Mouse (Mus musculus) right cerebral cortex, adult 18-20 months (tissue): ENCODE data around the gene Arl13b.
A peak's percentile ranks its signal among the peaks of the same experiment; 100 is the strongest.

Experiments used
- DNase-seq: peaks from one replicate; pipeline ENCODE4 v3.0.0; 2022; ENCODE audit warnings: mixed read lengths

Arl13b gene

GRCm38 (mm10) chr16:62813790-62814189 lies 33.0 kb downstream of the Arl13b start:
- DNase-seq: no peak

GRCm38 (mm10) chr16:62810855-62811254 lies 36.0 kb downstream of the Arl13b start:
- DNase-seq: no peak

GRCm38 (mm10) chr16:62807249-62807979 lies 39.4 kb downstream of the Arl13b start:
- DNase-seq: no peak

- DNase-seq: no peak
Measured at GRCm38 (mm10) chr16:62804621-62805020, 42.2 kb downstream of the Arl13b start.

GRCm38 (mm10) chr16:62799839-62800238 lies 47.0 kb downstream of the Arl13b start:
- no peak for DNase-seq

- DNase-seq: no peak
Measured at GRCm38 (mm10) chr16:62799426-62799825, 47.4 kb downstream of the Arl13b start.

- no peak for DNase-seq
Measured at GRCm38 (mm10) chr16:62798808-62799207, 48.0 kb downstream of the Arl13b start.

GRCm38 (mm10) chr16:62796608-62797007 lies 50.2 kb downstream of the Arl13b start:
- DNase-seq: no peak

GRCm38 (mm10) chr16:62786621-62787331 lies 60.1 kb downstream of the Arl13b start, which contains the start of gene Nsun3:
Gene Nsun3, minus strand, starts transcription at chr16:62786818.
- DNase-seq: peak; percentile 96

GRCm38 (mm10) chr16:62782229-62782628 lies 64.6 kb downstream of the Arl13b start:
- DNase-seq: no peak

GRCm38 (mm10) chr16:62778282-62778681 lies 68.6 kb downstream of the Arl13b start:
- no peak for DNase-seq

- DNase-seq: peak; percentile 58
Measured at GRCm38 (mm10) chr16:62776034-62776433, 70.8 kb downstream of the Arl13b start.

- DNase-seq: no peak
Measured at GRCm38 (mm10) chr16:62773462-62773861, 73.4 kb downstream of the Arl13b start.

- DNase-seq: no peak
Measured at GRCm38 (mm10) chr16:62758340-62758739, 88.5 kb downstream of the Arl13b start.

- DNase-seq: no peak
Measured at GRCm38 (mm10) chr16:62755307-62755706, 91.5 kb downstream of the Arl13b start.

- no peak for DNase-seq
Measured at GRCm38 (mm10) chr16:62753597-62753996, 93.2 kb downstream of the Arl13b start.

- no peak for DNase-seq
Measured at GRCm38 (mm10) chr16:62753079-62753478, 93.8 kb downstream of the Arl13b start.

- no peak for DNase-seq
Measured at GRCm38 (mm10) chr16:62745875-62746274, 101.0 kb downstream of the Arl13b start.
